Mouse (Mus musculus) ES-E14 (cell line): ENCODE results near the gene Poc1a. TPM values are rescaled to one million over a fixed set of nuclear protein-coding genes. Genes with fewer than 3 reads are reported as not detected.

Experiments used
- DNase-seq: peaks from one replicate; pipeline ENCODE4 v3.0.0-alpha.2; 2013; ENCODE audit warnings: low read depth, low spot score
- H3K27ac ChIP-seq: 2 replicates; pipeline ENCODE4 v1.5.1; 2012; ENCODE audit warnings: low read depth, mild to moderate bottlenecking, low read length, moderate library complexity, mixed read lengths; ENCODE audit not compliant: poor library complexity, insufficient read depth, severe bottlenecking
- H3K36me3 ChIP-seq: 2 replicates; pipeline ENCODE4 v1.6.1; 2012; ENCODE audit warnings: mild to moderate bottlenecking, low read length, moderate library complexity, mixed read lengths; ENCODE audit not compliant: control insufficient read depth, poor library complexity, insufficient read depth, severe bottlenecking
- H3K4me1 ChIP-seq, 2 experiments: fragments of 150-350 bp in 1 of 2; sonication (generic) in 1 of 2; 2 replicates each; pipeline ENCODE4 v1.6.1; 2012; ENCODE audit warnings: low read length in 2 of 2, mild to moderate bottlenecking in 1 of 2, mixed read lengths in 1 of 2; ENCODE audit not compliant: control insufficient read depth in 2 of 2, insufficient read depth in 2 of 2, poor library complexity in 1 of 2
- H3K4me3 ChIP-seq, 2 experiments: fragments of 150-350 bp in 1 of 2; sonication (generic) in 1 of 2; 2 replicates each; pipeline ENCODE4 v1.5.1; 2012; ENCODE audit warnings: low read length in 2 of 2, low read depth in 1 of 2, mild to moderate bottlenecking in 1 of 2, mixed read lengths in 1 of 2; ENCODE audit not compliant: insufficient read depth in 1 of 2, poor library complexity in 1 of 2, severe bottlenecking in 1 of 2
- H3K9ac ChIP-seq: 2 replicates; pipeline ENCODE4 v1.6.1; 2012; ENCODE audit warnings: low read depth, mild to moderate bottlenecking, low read length, mixed read lengths; ENCODE audit not compliant: poor library complexity, insufficient read depth, severe bottlenecking
- H3K9me3 ChIP-seq: fragments of 150-350 bp; sonication (generic); 2 replicates; pipeline ENCODE4 v1.6.1; 2012; ENCODE audit warnings: low read depth, mild to moderate bottlenecking, low read length; ENCODE audit not compliant: control insufficient read depth, insufficient read depth
- CHD2 ChIP-seq: IDR thresholded peaks from 2 replicates; pipeline ENCODE4 v1.6.1; 2014; ENCODE audit warnings: mild to moderate bottlenecking, low read depth, low read length, inconsistent platforms
- HCFC1 ChIP-seq: IDR thresholded peaks from 2 replicates; pipeline ENCODE4 v1.6.1; 2012; ENCODE audit warnings: low read length, inconsistent platforms, borderline replicate concordance; ENCODE audit not compliant: insufficient read depth
- MAFK ChIP-seq: IDR thresholded peaks from 2 replicates; pipeline ENCODE4 v1.6.1; 2014; ENCODE audit warnings: mild to moderate bottlenecking, low read depth, low read length, inconsistent platforms; ENCODE audit not compliant: insufficient read depth
- ZC3H11A ChIP-seq: IDR thresholded peaks from 2 replicates; pipeline ENCODE4 v1.6.1; 2012; ENCODE audit warnings: low read depth, mild to moderate bottlenecking, inconsistent platforms, low read length, borderline replicate concordance
- ZNF384 ChIP-seq: IDR thresholded peaks from 2 replicates; pipeline ENCODE4 v1.6.1; 2012; ENCODE audit warnings: low read depth, low read length, inconsistent platforms
- in situ Hi-C, 2 experiments: fragments of 600-800 bp; cut with MboI; formaldehyde crosslinking; loops; one replicate each; pipeline ENCODE4 v1.15.1; 2025; ENCODE audit warnings: low sequenced_read_pairs in 2 of 2, inconsistent platforms in 1 of 2; ENCODE audit not compliant: unreplicated experiment in 2 of 2
- total RNA-seq: library from RNA; depleted of rRNA; stranded (reverse); fragments of 300-350 nt; gene quantifications from 2 replicates; pipeline ENCODE4 v1.2.3, GENCODE M21; 2012

Poc1a gene
- total RNA-seq, 1 experiment: 21.2 TPM

GRCm38 (mm10) chr9:106250245-106250644 is 30.6 kb upstream of the Poc1a start:
- peaks cover 0 to 3% of the 10 kb centered on the region in 2 experiments; a peak in 2 of 4 replicates for H3K4me1 ChIP-seq
- peak overlapping the region; percentile 32; the same call in 1 of the 2 replicates for H3K9ac ChIP-seq
- H3K4me3 ChIP-seq: no peak overlapping the region
- H3K27ac ChIP-seq: no peak overlapping the region
- no peaks in the 10 kb centered on the region for H3K9me3 ChIP-seq
- no peaks in the 10 kb centered on the region for H3K36me3 ChIP-seq
- TF ChIP-seq HCFC1: no peak
- TF ChIP-seq ZNF384: no peak
- TF ChIP-seq CHD2: no peak
- TF ChIP-seq MAFK: no peak
- no peak for TF ChIP-seq ZC3H11A
- no peak for DNase-seq
- in situ Hi-C loops: no loop called here

- Histone ChIP-seq H3K4me3 (no peak overlapping the region), H3K9ac (no peak overlapping the region), H3K27ac (no peak overlapping the region), H3K36me3 (no peaks in the 10 kb centered on the region), H3K9me3 (no peaks in the 10 kb centered on the region), H3K4me1 (peaks cover 0 to 3% of the 10 kb centered on the region in 2 experiments; a peak in 2 of 4 replicates)
- TF ChIP-seq ZNF384 (no peak), HCFC1 (no peak), ZC3H11A (no peak), MAFK (no peak), CHD2 (no peak)
- in situ Hi-C loops: no loop called here
- no peak for DNase-seq
Measured at GRCm38 (mm10) chr9:106251066-106251465, 29.8 kb upstream of the Poc1a start.

DNA sequence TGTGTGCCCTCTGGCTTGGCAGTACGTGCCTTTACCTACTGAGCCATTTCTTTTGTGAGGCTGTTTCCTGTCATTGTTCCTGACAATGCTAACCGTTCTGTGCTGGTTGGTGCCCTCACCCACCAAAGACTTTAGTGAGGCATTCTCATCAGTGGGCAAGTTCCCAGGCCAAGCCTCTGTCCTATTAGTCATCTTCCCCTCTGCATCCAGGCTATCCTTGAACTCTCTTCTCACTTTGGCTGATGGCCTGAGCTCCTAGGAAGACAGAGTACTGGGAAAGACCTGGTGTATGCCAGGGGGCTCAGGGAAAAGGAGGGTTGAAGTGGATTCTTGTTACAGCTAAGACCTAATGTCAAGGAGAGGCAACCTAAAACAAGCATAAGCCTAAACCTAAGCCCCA is 26.9 kb upstream of the Poc1a start:
- in situ Hi-C loops: no loop called here
- no peak for TF ChIP-seq CHD2
- TF ChIP-seq HCFC1: no peak
- no peak for TF ChIP-seq ZC3H11A
- TF ChIP-seq MAFK: no peak
- TF ChIP-seq ZNF384: no peak
- no peak for DNase-seq
- H3K9ac ChIP-seq: no peak overlapping the region
- H3K4me1 ChIP-seq: peaks cover 0 to 3% of the 10 kb centered on the region in 2 experiments; a peak in 1 of 4 replicates
- H3K36me3 ChIP-seq: no peaks in the 10 kb centered on the region
- H3K27ac ChIP-seq: no peak overlapping the region
- H3K9me3 ChIP-seq: no peaks in the 10 kb centered on the region
- no peak overlapping the region for H3K4me3 ChIP-seq

- Histone ChIP-seq H3K4me3 (no peak overlapping the region), H3K36me3 (no peaks in the 10 kb centered on the region), H3K4me1 (no peaks in the 10 kb centered on the region), H3K27ac (no peak overlapping the region), H3K9me3 (no peaks in the 10 kb centered on the region), H3K9ac (no peak overlapping the region)
- no peak for DNase-seq
- in situ Hi-C loops: no loop called here
- TF ChIP-seq ZC3H11A: no peak
- TF ChIP-seq HCFC1: no peak
- no peak for TF ChIP-seq MAFK
- no peak for TF ChIP-seq ZNF384
- no peak for TF ChIP-seq CHD2
Measured at GRCm38 (mm10) chr9:106258412-106258811, 22.4 kb upstream of the Poc1a start.

- H3K9me3 ChIP-seq: no peaks in the 10 kb centered on the region
Measured at GRCm38 (mm10) chr9:106258990-106259389, 21.9 kb upstream of the Poc1a start.

More at GRCm38 (mm10) chr9:106258990-106259389, 21.9 kb upstream of the Poc1a start:
- Histone ChIP-seq H3K4me1 (no peaks in the 10 kb centered on the region), H3K4me3 (no peak overlapping the region), H3K9ac (no peak overlapping the region), H3K27ac (no peak overlapping the region), H3K36me3 (no peaks in the 10 kb centered on the region)
- DNase-seq: no peak
- TF ChIP-seq ZNF384: no peak
- TF ChIP-seq HCFC1: no peak
- no peak for TF ChIP-seq CHD2
- no peak for TF ChIP-seq ZC3H11A
- no peak for TF ChIP-seq MAFK
- in situ Hi-C loops: no loop called here
